Mouse (Mus musculus) kidney, adult 2 months (tissue): ENCODE measurements around the gene Washc3. TPM values are rescaled to one million over a fixed set of nuclear protein-coding genes. Genes with fewer than 3 reads are reported as not detected.

Experiments
- DNase-seq: peaks from one replicate; pipeline ENCODE4 v3.0.0; 2021
- H3K27ac ChIP-seq: fragments of 200-500 bp; 2 replicates; pipeline ENCODE4 v1.5.1; 2012; ENCODE audit warnings: low read depth, low read length, control low read depth, inconsistent platforms; ENCODE audit not compliant: insufficient read depth
- H3K27me3 ChIP-seq: fragments of 200-500 bp; replicated peaks from 2 replicates; pipeline ENCODE4 v1.6.1; 2012; ENCODE audit warnings: mild to moderate bottlenecking, moderate library complexity, low read length, inconsistent platforms; ENCODE audit not compliant: control insufficient read depth, insufficient read depth
- H3K36me3 ChIP-seq: fragments of 200-500 bp; 2 replicates; pipeline ENCODE4 v1.6.1; 2012; ENCODE audit warnings: mild to moderate bottlenecking, moderate library complexity, low read length, inconsistent platforms; ENCODE audit not compliant: control insufficient read depth, insufficient read depth
- H3K4me1 ChIP-seq: fragments of 200-500 bp; 2 replicates; pipeline ENCODE4 v1.6.1; 2011; ENCODE audit warnings: low read length; ENCODE audit not compliant: control insufficient read depth, insufficient read depth
- H3K4me3 ChIP-seq: fragments of 200-500 bp; 2 replicates; pipeline ENCODE4 v1.5.1; 2011; ENCODE audit warnings: mild to moderate bottlenecking, low read depth, low read length, control low read depth; ENCODE audit not compliant: insufficient read depth
- CTCF ChIP-seq: fragments of 200-500 bp; conservative IDR thresholded peaks from 2 replicates; pipeline ENCODE4 v1.5.1; 2011; ENCODE audit warnings: low read depth, mild to moderate bottlenecking, control low read depth, low read length, moderate library complexity, mixed read lengths; ENCODE audit not compliant: insufficient read depth, insufficient read length
- POLR2A ChIP-seq: fragments of 200-500 bp; IDR thresholded peaks from one replicate; pipeline ENCODE4 v1.6.1; 2011; ENCODE audit warnings: low read depth, low read length, control low read depth
- WGBS: fragments of 180-500 bp; shearing (Covaris S2); methylation state at CpG from one replicate; pipeline ENCODE4 v1.1.7; 2018; 5-methylcytosine and 5-hydroxymethylcytosine counted together
- polyA plus RNA-seq: library from polyadenylated mRNA; depleted of rRNA; stranded (reverse); fragments of >200 nt; gene quantifications from 2 replicates; pipeline ENCODE4 v1.2.3, GENCODE M21; 2012; rRNA removed

Gene Washc3
- polyA plus RNA-seq: 23.6 and 25.4 TPM in 2 replicates

DNA sequence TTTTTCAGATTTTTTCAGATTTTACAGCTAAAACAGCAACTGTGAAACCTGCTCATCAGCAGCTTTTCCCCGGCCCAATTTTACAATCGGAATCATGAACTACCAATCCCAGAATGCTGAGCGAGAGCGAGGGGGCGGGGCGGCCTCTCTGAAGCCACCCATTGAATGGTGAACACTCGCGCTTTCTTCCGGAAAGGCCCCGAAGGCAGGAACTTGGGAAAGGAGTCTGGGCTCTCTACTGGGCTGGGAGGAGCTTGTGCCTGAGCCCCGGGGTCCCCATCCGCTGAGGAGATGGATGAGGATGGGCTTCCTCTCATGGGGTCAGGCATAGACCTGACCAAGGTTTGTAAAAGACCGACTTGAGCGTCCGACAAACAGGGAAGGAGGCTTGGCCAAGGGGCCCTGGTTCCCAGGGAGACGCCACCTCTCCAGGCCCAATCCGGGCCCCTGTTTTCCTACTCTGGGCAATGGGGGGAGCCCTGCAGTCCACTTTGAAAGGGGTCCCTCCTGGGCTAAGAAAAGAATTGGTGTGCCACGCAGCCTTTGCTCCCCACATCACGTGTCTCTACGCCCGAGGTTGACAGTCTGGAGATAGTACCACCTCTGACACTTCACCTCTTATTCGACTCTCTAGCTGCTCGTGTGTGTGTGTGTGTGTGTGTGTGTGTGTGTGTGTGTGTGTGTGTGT is at the start of gene Washc3:
Gene Washc3 (plus strand): TSS at position 143 of the 688 bp plus-strand sequence.
- 1% methylated on average over 23 of the region's 23 CpGs for WGBS
- Histone ChIP-seq H3K36me3 (no peaks in the 10 kb centered on the region; the same call in 1 of the 2 replicates), H3K27me3 (no peaks in the 10 kb centered on the region), H3K4me3 (peak within 1 kb of the TSS; percentile 75), H3K27ac (peak within 1 kb of the TSS; percentile 75), H3K4me1 (peaks cover 5% of the 10 kb centered on the region; the same call in 1 of the 2 replicates)
- no peak for TF ChIP-seq CTCF
- peak; percentile 70 for TF ChIP-seq POLR2A
- DNase-seq: peak; percentile 96

DNA sequence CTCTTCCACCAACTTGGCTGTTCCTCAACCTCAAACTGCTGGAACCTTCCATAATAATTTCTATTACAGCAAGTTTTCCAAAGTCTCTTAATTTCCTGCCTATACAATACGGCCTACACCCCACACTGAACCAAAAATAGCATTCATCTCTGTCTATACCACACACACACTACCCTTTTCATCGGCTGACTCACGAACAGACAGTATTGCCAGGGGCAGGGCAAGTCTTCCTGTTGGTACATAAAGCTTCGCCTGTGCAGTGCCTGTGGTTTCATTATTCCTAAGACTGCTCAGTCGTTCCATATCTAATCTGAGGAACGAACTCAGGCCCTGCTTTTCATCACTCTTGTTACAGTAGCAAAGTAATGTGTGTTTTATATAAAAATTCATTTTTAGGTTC is 49.2 kb upstream of the Washc3 start:
- 92% methylated on average over 6 of the region's 6 CpGs for WGBS
- no peak overlapping the region for H3K4me3 ChIP-seq
- no peaks in the 10 kb centered on the region for H3K4me1 ChIP-seq
- no peak overlapping the region for H3K27ac ChIP-seq
- no peaks in the 10 kb centered on the region for H3K27me3 ChIP-seq
- DNase-seq: no peak
- no peaks in the 10 kb centered on the region for H3K36me3 ChIP-seq
- TF ChIP-seq POLR2A: no peak
- no peak for TF ChIP-seq CTCF

DNA sequence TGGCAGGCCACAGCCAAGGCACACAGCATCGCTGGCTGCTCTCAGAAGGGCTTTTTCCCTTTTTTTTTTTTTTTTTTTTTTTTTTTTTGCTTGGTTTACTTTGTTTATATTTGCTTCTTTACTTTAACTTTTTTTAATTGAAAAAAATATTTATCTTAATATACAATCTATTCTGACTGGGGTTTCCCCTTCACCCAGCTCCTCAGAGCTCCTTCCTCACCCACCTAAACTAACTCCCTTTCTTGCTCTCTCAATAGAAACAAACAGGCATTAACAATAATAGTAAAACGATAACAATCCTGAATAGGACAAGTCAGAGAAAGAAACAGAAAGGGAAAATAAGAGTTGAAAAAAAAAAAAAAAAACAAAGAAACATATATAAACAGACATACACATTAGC is 38.8 kb upstream of the Washc3 start:
- WGBS: 94% methylated on average over 2 of the region's 2 CpGs
- TF ChIP-seq CTCF: no peak
- TF ChIP-seq POLR2A: no peak
- Histone ChIP-seq H3K27me3 (no peaks in the 10 kb centered on the region), H3K36me3 (no peaks in the 10 kb centered on the region; the same call in 1 of the 2 replicates), H3K4me1 (no peaks in the 10 kb centered on the region), H3K27ac (no peak overlapping the region), H3K4me3 (no peak overlapping the region)
- DNase-seq: no peak

DNA sequence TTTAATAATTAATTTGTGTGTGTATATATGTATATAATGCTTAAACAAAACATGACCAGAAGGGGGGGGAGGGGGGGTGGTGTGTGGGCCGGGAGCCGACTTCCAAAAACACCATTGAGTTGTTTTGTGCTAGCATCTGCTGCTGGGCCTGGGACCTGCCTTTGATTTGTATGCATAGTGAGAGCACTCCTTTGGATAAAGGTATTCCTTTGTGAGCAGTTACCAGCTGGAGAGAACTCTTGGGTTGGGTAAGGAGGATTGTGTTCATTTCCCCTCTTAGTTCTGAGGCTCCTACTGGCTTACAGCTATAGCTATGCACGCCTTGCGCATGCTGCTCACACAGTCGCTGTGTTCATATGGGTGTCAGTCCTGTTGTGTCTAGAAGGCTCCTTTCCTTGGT is 38.2 kb upstream of the Washc3 start:
- 96% methylated on average over 5 of the region's 5 CpGs for WGBS
- no peak overlapping the region for H3K27ac ChIP-seq
- no peaks in the 10 kb centered on the region; the same call in 1 of the 2 replicates for H3K36me3 ChIP-seq
- no peaks in the 10 kb centered on the region for H3K27me3 ChIP-seq
- no peaks in the 10 kb centered on the region for H3K4me1 ChIP-seq
- no peak overlapping the region for H3K4me3 ChIP-seq
- no peak for TF ChIP-seq CTCF
- DNase-seq: no peak

DNA sequence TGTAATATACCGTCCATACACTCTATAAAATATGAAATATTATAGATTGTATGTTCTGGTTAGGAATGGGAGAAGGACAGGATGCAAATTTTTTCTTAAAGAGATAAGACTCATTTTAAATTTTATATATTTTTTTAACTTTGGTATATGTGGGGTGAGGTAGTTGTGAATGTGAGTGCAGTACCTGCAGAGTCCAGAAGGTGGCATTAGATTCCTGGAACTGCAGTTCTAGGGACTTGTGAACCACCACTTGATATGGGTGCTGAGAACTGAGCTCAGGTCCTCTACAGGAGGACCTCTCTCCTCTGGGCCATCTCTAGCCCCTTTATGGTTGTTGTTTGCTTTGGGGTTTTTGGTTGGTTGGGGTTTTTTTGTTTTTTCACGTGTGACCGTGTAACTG is 34.7 kb upstream of the Washc3 start:
- Histone ChIP-seq H3K4me3 (no peak overlapping the region), H3K4me1 (no peaks in the 10 kb centered on the region), H3K27me3 (no peaks in the 10 kb centered on the region), H3K27ac (no peak overlapping the region), H3K36me3 (no peaks in the 10 kb centered on the region; the same call in 1 of the 2 replicates)
- TF ChIP-seq POLR2A (no peak), CTCF (0 out of 2 replicates have a peak, but pooled peaks have one; percentile 16)
- no peak for DNase-seq
- WGBS: 97% methylated on average over 3 of the region's 3 CpGs

DNA sequence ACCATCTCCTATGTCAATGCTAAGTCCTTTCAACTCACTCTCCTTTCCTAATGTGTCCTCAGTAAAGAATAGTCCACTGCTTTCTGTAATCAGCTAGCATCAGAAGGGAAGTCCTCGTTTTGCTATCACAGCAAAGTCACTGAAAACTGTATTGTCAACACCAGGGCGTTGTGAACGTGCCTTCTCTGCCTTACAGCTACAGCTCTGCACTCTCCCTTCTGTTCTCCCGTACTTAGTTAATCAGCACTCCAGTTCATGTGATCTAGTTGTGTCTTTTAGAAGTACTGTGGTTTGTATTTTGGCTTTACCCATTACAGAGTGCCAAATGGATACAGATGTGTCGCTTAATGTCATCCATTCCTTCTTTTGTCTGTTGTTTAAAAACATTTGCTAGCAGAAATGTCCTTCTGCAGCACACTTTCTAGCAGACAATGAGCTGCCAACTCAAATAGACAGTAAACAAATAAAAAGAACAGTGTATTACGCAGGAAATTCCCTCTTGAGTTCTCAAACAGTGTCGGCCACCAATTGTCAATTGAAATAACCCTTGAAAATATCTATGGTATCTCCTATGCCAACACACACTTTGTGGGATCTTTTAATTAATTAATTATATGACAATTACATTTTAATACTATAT is 33.3 kb upstream of the Washc3 start:
- no peak overlapping the region for H3K4me3 ChIP-seq
- no peak for TF ChIP-seq CTCF
- no peak for TF ChIP-seq POLR2A
- DNase-seq: no peak
- H3K36me3 ChIP-seq: no peaks in the 10 kb centered on the region; the same call in 1 of the 2 replicates
- 81% methylated on average over 7 of the region's 7 CpGs for WGBS
- H3K27me3 ChIP-seq: no peaks in the 10 kb centered on the region
- no peak overlapping the region for H3K27ac ChIP-seq
- H3K4me1 ChIP-seq: no peaks in the 10 kb centered on the region

DNA sequence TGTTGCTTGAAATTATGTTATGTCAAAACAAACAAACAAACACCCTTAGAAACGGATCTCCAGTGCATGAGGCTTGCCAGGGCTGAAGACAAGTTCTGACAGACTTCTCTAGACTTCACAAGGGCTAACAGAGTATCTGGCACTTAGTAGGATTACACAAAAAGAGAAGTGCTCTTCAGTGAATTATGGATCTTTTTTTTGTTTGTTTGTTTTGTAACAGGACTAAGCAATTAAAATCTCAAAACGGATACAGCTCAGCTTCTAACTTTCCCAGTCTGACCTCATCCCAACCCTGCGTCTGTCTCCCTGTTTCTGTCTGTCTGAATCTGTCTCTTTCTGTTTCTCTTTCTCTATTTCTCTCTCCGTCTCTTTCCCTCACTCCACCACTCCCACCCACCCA is 352 bp upstream of the Washc3 start:
- DNase-seq: no peak
- Histone ChIP-seq H3K27ac (0 out of 2 replicates have a peak overlapping the region, but pooled peaks have one; percentile 41), H3K4me3 (no peak overlapping the region), H3K27me3 (no peaks in the 10 kb centered on the region), H3K36me3 (no peaks in the 10 kb centered on the region; the same call in 1 of the 2 replicates), H3K4me1 (peaks cover 5% of the 10 kb centered on the region; the same call in 1 of the 2 replicates)
- WGBS: 2% methylated on average over 4 of the region's 4 CpGs
- TF ChIP-seq POLR2A (no peak), CTCF (no peak)
